Mouse (Mus musculus) cerebellum, adult 18-20 months (tissue): ENCODE measurements at regions not wholly inside any gene's neighbourhood (a gene's known extent, or its start where the extent isn't known, plus 50 kb on each side); places are given as distances from the start of the nearest gene placed in this dataset.

Source experiments
- DNase-seq, 2 experiments: peaks; one replicate each; pipeline ENCODE4 v3.0.0; 2021

- DNase-seq, result no peak
Measured at GRCm38 (mm10) chr9:84673327-84673726, 639.2 kb upstream of the Gm11114 start.

GRCm38 (mm10) chr9:84678416-84678815, 634.2 kb upstream of the Gm11114 start:
- no peak for DNase-seq

GRCm38 (mm10) chr9:84718615-84719191, 593.9 kb upstream of the Gm11114 start:
- DNase-seq, result no peak

- no peak for DNase-seq
Measured at GRCm38 (mm10) chr9:84719396-84719795, 593.2 kb upstream of the Gm11114 start.

- no peak for DNase-seq
Measured at GRCm38 (mm10) chr9:84720454-84720853, 592.1 kb upstream of the Gm11114 start.

- no peak for DNase-seq
Measured at GRCm38 (mm10) chr9:84739266-84739665, 573.3 kb upstream of the Gm11114 start.

GRCm38 (mm10) chr9:84740336-84740735, 572.2 kb upstream of the Gm11114 start:
- no peak for DNase-seq

- no peak for DNase-seq
Measured at GRCm38 (mm10) chr9:84754332-84754731, 558.2 kb upstream of the Gm11114 start.

GRCm38 (mm10) chr9:84754828-84755227, 557.7 kb upstream of the Gm11114 start:
- DNase-seq, result no peak

- no peak for DNase-seq
Measured at GRCm38 (mm10) chr9:84774348-84774747, 538.2 kb upstream of the Gm11114 start.

GRCm38 (mm10) chr9:84775190-84775589, 537.4 kb upstream of the Gm11114 start:
- DNase-seq, result no peak

GRCm38 (mm10) chr9:84779125-84779524, 533.4 kb upstream of the Gm11114 start:
- no peak for DNase-seq

GRCm38 (mm10) chr9:84825768-84826167, 486.8 kb upstream of the Gm11114 start:
- no peak for DNase-seq

- no peak for DNase-seq
Measured at GRCm38 (mm10) chr9:84828934-84829333, 483.6 kb upstream of the Gm11114 start.

- no peak for DNase-seq
Measured at GRCm38 (mm10) chr9:84830639-84831038, 481.9 kb upstream of the Gm11114 start.

GRCm38 (mm10) chr9:84837498-84837897, 475.1 kb upstream of the Gm11114 start:
- no peak for DNase-seq

GRCm38 (mm10) chr9:84844021-84844420, 468.6 kb upstream of the Gm11114 start:
- DNase-seq, result no peak

- no peak for DNase-seq
Measured at GRCm38 (mm10) chr9:84861600-84861999, 451.0 kb upstream of the Gm11114 start.

- no peak for DNase-seq
Measured at GRCm38 (mm10) chr9:84863431-84863830, 449.1 kb upstream of the Gm11114 start.

- no peak for DNase-seq
Measured at GRCm38 (mm10) chr9:84894148-84894547, 418.4 kb upstream of the Gm11114 start.

- no peak for DNase-seq
Measured at GRCm38 (mm10) chr9:84896073-84896472, 416.5 kb upstream of the Gm11114 start.

GRCm38 (mm10) chr9:84900643-84901042, 411.9 kb upstream of the Gm11114 start:
- no peak for DNase-seq

- DNase-seq, result no peak
Measured at GRCm38 (mm10) chr9:84906244-84906643, 406.3 kb upstream of the Gm11114 start.

GRCm38 (mm10) chr9:84913321-84913720, 399.3 kb upstream of the Gm11114 start:
- DNase-seq, result no peak

GRCm38 (mm10) chr9:84922306-84922705, 390.3 kb upstream of the Gm11114 start:
- no peak for DNase-seq

GRCm38 (mm10) chr9:84923966-84924365, 388.6 kb upstream of the Gm11114 start:
- DNase-seq, result no peak
